Mouse (Mus musculus) kidney, adult 2 months (tissue): ENCODE data around the gene Rab26. TPM values are rescaled to one million over a fixed set of nuclear protein-coding genes. Genes with fewer than 3 reads are reported as not detected.

Experiments used
- DNase-seq: peaks from one replicate; pipeline ENCODE4 v3.0.0; 2021
- H3K27ac ChIP-seq: fragments of 200-500 bp; 2 replicates; pipeline ENCODE4 v1.5.1; 2012; ENCODE audit warnings: low read depth, low read length, control low read depth, inconsistent platforms; ENCODE audit not compliant: insufficient read depth
- H3K27me3 ChIP-seq: fragments of 200-500 bp; replicated peaks from 2 replicates; pipeline ENCODE4 v1.6.1; 2012; ENCODE audit warnings: mild to moderate bottlenecking, moderate library complexity, low read length, inconsistent platforms; ENCODE audit not compliant: control insufficient read depth, insufficient read depth
- H3K36me3 ChIP-seq: fragments of 200-500 bp; 2 replicates; pipeline ENCODE4 v1.6.1; 2012; ENCODE audit warnings: mild to moderate bottlenecking, moderate library complexity, low read length, inconsistent platforms; ENCODE audit not compliant: control insufficient read depth, insufficient read depth
- H3K4me1 ChIP-seq: fragments of 200-500 bp; 2 replicates; pipeline ENCODE4 v1.6.1; 2011; ENCODE audit warnings: low read length; ENCODE audit not compliant: control insufficient read depth, insufficient read depth
- H3K4me3 ChIP-seq: fragments of 200-500 bp; 2 replicates; pipeline ENCODE4 v1.5.1; 2011; ENCODE audit warnings: mild to moderate bottlenecking, low read depth, low read length, control low read depth; ENCODE audit not compliant: insufficient read depth
- CTCF ChIP-seq: fragments of 200-500 bp; conservative IDR thresholded peaks from 2 replicates; pipeline ENCODE4 v1.5.1; 2011; ENCODE audit warnings: low read depth, mild to moderate bottlenecking, control low read depth, low read length, moderate library complexity, mixed read lengths; ENCODE audit not compliant: insufficient read depth, insufficient read length
- POLR2A ChIP-seq: fragments of 200-500 bp; IDR thresholded peaks from one replicate; pipeline ENCODE4 v1.6.1; 2011; ENCODE audit warnings: low read depth, low read length, control low read depth
- WGBS: fragments of 180-500 bp; shearing (Covaris S2); methylation state at CpG from one replicate; pipeline ENCODE4 v1.1.7; 2018; 5-methylcytosine and 5-hydroxymethylcytosine counted together
- polyA plus RNA-seq: library from polyadenylated mRNA; depleted of rRNA; stranded (reverse); fragments of >200 nt; gene quantifications from 2 replicates; pipeline ENCODE4 v1.2.3, GENCODE M21; 2012

Gene Rab26
- polyA plus RNA-seq, 1 experiment, result 0.58 TPM

DNA sequence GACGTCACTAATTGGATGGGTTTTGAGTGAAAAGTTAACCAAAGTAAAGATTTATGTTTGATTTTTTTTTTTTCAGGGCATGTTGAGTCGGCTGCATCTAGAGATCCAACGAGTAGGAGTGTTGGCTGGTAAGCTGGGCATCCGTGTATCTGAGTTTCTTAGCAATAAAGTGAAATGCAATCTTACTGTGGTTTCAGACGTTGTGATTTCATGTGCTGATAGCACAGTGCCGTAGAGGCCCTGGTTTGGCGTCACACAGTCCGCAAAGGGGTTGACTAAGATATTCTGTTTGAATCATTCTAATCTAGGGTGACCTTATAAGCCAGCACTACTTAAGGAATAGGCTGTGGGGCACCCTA lies 5.5 kb downstream of the Rab26 start:
- DNase-seq, result no peak
- Histone ChIP-seq H3K4me1 (peaks cover 12% of the 10 kb centered on the region), H3K27me3 (no peaks in the 10 kb centered on the region), H3K27ac (0 out of 2 replicates have a peak overlapping the region, but pooled peaks have one; percentile 58), H3K36me3 (no peaks in the 10 kb centered on the region), H3K4me3 (peak overlapping the region; percentile 61)
- 2% methylated on average over 8 of the region's 8 CpGs for WGBS
- TF ChIP-seq CTCF, result no peak
- no peak for TF ChIP-seq POLR2A

- no peaks in the 10 kb centered on the region for H3K27me3 ChIP-seq
- H3K4me1 ChIP-seq, result peaks cover 12% of the 10 kb centered on the region
- TF ChIP-seq CTCF (no peak), POLR2A (peak; percentile 62)
- DNase-seq, result peak; percentile 100
- under 1% methylated on average over 40 of the region's 40 CpGs for WGBS
- no peaks in the 10 kb centered on the region for H3K36me3 ChIP-seq
- H3K27ac ChIP-seq, result peak within 1 kb of the TSS; percentile 58; the same call in 1 of the 2 replicates
- peak within 1 kb of the TSS; percentile 78 for H3K4me3 ChIP-seq
Measured at GRCm38 (mm10) chr17:24527723-24528559, 6.1 kb downstream of the Rab26 start, which contains the start of gene Traf7. Gene Traf7, minus strand, starts transcription at chr17:24527938.

DNA sequence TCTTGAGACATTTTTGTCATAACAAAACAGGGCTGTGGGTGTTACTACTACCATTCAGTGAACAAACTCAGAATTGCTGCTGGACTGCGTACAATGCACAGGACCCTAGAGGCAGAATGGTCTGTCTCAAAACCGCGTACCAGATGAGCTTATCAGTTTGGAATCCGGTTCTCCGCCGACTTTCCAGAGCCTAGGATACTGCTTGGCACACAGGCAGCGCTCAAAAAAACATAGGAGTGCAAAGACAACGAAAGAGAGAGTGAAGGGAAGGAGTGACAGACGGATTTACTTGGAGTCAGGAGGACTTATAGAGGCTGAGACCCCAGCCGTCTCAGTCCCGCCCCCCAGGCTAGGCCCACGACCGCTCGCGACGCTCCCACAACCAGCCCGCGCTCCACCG lies 6.7 kb downstream of the Rab26 start:
- DNase-seq, result peak; percentile 15
- Histone ChIP-seq H3K27ac (no peak overlapping the region), H3K36me3 (no peaks in the 10 kb centered on the region), H3K27me3 (no peaks in the 10 kb centered on the region), H3K4me3 (peak overlapping the region; percentile 78), H3K4me1 (peaks cover 12% of the 10 kb centered on the region)
- WGBS, result under 1% methylated on average over 18 of the region's 19 CpGs
- no peak for TF ChIP-seq POLR2A
- no peak for TF ChIP-seq CTCF

GRCm38 (mm10) chr17:24524734-24525133 lies 9.3 kb downstream of the Rab26 start:
- no peaks in the 10 kb centered on the region for H3K27me3 ChIP-seq
- H3K27ac ChIP-seq, result no peak overlapping the region
- no peaks in the 10 kb centered on the region for H3K36me3 ChIP-seq
- no peak for DNase-seq
- no peak for TF ChIP-seq POLR2A
- no peak for TF ChIP-seq CTCF
- H3K4me3 ChIP-seq, result no peak overlapping the region
- 59% methylated on average over 2 of the region's 2 CpGs for WGBS
- peaks cover 12% of the 10 kb centered on the region for H3K4me1 ChIP-seq

DNA sequence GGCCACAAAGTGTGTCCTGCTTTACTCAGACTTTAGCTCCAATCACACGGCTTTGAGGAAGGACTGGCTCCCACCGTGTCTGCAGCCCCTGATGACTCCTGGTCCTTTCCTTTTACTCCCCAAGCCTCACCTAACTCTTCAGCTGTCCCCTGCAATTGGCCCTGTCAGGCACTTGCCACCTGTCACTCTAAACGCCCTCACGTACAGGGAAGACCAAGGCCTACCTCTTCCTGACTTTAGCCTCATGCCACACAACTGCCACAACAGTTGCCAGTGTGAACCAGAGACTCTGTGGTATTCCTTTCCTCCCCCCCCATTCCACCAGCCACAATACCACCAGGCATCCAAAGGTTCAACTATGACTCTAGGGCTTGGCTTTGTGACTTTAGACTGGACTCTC lies 13.6 kb downstream of the Rab26 start:
- TF ChIP-seq POLR2A (no peak), CTCF (no peak)

DNA sequence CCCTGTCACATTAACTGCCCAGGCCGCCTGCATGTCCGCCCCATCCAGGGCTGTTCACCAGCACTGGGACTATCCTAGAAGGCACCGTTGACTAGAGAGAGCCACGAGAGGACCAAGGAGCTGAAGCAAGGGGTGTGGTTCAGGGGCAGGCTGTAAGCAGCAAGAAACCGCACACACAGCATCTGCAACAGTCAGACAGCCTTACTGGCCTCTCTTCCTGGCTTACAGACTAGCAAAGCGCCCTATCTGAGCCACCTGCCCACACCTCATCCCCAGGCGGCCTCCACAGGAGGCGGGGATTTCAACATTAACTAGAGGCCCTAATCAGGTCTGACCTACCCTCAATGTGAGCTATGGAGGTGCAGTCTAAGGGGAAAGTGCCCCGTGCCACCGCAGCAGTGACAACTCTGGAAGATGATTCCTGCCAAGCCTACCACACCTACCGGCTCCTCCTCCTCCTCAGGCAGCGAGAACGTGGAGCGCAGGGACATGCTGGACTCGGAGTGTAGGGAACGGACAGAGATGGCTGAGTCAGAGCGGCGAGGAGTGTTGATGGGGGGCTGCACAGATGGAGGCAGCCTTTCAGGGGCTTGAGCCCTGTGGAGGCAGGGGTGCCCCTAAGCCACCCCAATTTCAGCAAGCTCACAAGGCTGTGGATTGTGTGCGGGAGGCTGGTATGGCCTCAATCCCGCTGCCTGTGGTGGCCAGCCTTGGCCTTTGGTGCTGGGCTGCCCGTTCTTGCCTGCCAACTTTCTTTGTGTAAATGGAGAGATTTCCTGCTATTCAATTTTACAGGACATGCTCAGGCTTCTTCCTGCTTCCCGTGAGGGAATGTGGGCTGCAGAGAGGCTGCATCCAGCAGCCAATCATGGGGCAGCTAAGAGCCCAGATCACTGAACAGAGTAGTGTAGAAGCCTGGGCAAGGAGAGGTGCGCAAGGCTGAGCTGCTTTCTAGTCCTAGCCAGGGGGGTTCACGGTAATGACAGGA lies 19.4 kb downstream of the Rab26 start:
- H3K36me3 ChIP-seq, result no peaks in the 10 kb centered on the region
- 76% methylated on average over 24 of the region's 24 CpGs for WGBS
- DNase-seq, result peak; percentile 57

More for the DNA sequence above, 13.6 kb downstream of the Rab26 start:
- Histone ChIP-seq H3K36me3 (no peaks in the 10 kb centered on the region), H3K27ac (no peak overlapping the region), H3K4me1 (no peaks in the 10 kb centered on the region), H3K27me3 (no peaks in the 10 kb centered on the region), H3K4me3 (no peak overlapping the region)
- no peak for DNase-seq
- WGBS, result 80% methylated on average over 4 of the region's 4 CpGs

GRCm38 (mm10) chr17:24513609-24514008 lies 20.4 kb downstream of the Rab26 start:
- DNase-seq, result peak; percentile 75
- 47% methylated on average over 5 of the region's 5 CpGs for WGBS
- Histone ChIP-seq H3K27ac (no peak overlapping the region), H3K36me3 (no peaks in the 10 kb centered on the region), H3K4me1 (no peaks in the 10 kb centered on the region), H3K27me3 (no peaks in the 10 kb centered on the region), H3K4me3 (no peak overlapping the region)
- TF ChIP-seq POLR2A, result no peak
- TF ChIP-seq CTCF, result peak; percentile 71

More for the DNA sequence above, 19.4 kb downstream of the Rab26 start:
- no peaks in the 10 kb centered on the region for H3K27me3 ChIP-seq
- peak overlapping the region; percentile 36; the same call in 1 of the 2 replicates for H3K27ac ChIP-seq
- H3K4me1 ChIP-seq, result no peaks in the 10 kb centered on the region
- H3K4me3 ChIP-seq, result peak overlapping the region; percentile 17; the same call in 1 of the 2 replicates
- TF ChIP-seq POLR2A (no peak), CTCF (no peak)
